Mouse (Mus musculus) urinary bladder, postnatal 0 days (tissue): ENCODE data around the gene Gm20425. TPM values are rescaled to one million over a fixed set of nuclear protein-coding genes. Genes with fewer than 3 reads are reported as not detected.

Source experiments
- polyA plus RNA-seq: library from polyadenylated mRNA; unstranded; fragments of >200 nt; fragmentation: Nextera tagmentation; extraction: Ambion mirVana; gene quantifications from 2 replicates; pipeline ENCODE4 v1.2.1, GENCODE M21; 2015

The Gm20425 gene
- polyA plus RNA-seq = 2.2 and 8.2 TPM in 2 replicates

DNA sequence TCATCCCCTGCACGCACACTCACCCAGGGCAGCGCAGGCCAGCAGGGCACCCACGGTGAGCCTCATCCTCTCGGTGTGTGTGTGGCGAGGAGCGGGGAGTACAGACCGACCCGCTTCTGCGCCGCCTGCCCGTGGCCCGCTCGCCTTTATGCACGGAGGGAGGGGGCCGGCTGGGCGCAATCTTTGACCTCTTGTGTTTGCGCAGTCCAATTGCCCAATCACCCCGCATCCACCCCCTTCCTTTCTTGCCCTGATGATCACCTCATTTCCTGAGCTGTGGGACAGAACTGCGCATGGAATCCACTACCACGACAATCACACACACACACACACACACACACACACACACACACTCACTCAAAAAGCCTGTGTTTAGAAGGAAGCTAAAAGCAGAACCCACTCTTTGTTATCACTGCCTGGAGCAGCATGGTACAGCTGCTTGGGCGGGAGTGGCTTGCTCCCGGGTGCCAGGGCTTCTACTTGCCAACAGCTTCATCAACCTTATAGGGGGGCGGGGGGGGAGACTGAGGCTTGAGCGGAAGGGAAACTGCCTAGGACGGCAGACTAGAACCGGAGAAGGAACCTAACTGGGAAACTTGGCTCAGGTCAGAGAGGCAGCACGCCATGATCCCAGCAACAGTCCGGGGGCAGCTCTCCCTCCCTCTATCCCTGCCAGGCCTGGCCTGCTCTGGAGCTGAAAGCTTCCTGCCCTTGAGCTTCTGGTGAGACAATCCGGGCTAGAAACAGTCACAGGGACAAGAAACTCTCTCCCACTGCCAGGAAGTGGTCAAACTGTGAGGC, at the start of gene Gm20425, which contains the start of gene Trf:
TSS of gene Gm20425 (minus strand) at position 157 of the 801 bp plus-strand sequence.
TSS of gene Trf (minus strand) at position 294 of the 801 bp plus-strand sequence.

DNA sequence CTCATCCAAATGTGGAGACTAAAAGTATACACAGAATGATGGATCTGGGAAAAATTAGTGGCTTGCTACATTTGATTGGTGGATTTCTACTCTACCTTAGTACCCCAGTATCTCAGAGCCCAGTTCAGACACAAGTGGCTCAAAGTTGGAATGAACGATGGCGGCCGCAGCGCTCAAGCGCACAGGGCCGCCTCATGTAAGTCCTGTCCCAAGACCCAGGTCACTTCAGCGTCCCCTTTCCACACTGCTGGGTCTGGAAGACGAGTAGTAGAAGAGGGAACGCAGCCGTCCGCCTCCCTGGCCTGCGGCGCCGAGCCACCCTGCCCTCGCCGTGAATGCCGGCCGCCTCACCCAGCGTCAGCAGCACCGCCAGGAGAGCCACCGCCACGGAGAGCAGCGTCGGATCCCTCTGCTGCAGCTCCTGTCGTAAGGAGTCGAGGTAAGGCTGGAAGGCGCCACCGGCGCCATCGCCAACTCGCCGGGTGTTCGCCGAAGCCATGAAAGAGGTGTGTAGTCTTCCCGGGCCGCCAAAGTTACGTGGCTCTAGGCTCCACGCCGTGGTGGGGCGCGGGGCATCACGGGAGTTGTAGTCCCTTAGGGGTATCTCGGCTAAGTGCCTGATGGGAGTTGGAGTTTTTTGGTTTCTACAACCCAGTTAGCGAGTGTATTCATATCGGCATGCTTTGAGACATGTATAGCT, 28.4 kb downstream of the Gm20425 start, which contains the start of gene Srprb:
TSS of gene Srprb (minus strand) at position 577 of the 700 bp plus-strand sequence.

Other genes starting within 250 kb of the Gm20425 start
- 5.0 and 6.0 TPM in 2 replicates for gene Slco2a1, start 241.6 kb downstream of the Gm20425 start, polyA plus RNA-seq
- 1.2 and 2.0 TPM in 2 replicates for gene Rab6b, start 118.5 kb downstream of the Gm20425 start, polyA plus RNA-seq
- 32.5 and 32.6 TPM in 2 replicates for gene Srprb, start 28.2 kb downstream of the Gm20425 start, polyA plus RNA-seq
- 133 and 316 TPM in 2 replicates for gene Trf, start 137 bp upstream of the Gm20425 start, polyA plus RNA-seq
- 0.52 and 1.3 TPM in 2 replicates for gene 1300017J02Rik, start 74.8 kb upstream of the Gm20425 start, polyA plus RNA-seq
- 15.9 and 21.5 TPM in 2 replicates for gene Topbp1, start 74.9 kb upstream of the Gm20425 start, polyA plus RNA-seq
- gene Cdv3, start 135.5 kb upstream of the Gm20425 start, polyA plus RNA-seq = 60.9 and 71.4 TPM in 2 replicates